Mouse (Mus musculus) liver, postnatal 0 days (tissue): Measurements from ENCODE around the gene Ube2k. TPM values are rescaled to one million over a fixed set of nuclear protein-coding genes. Genes with fewer than 3 reads are reported as not detected.

Experiments used
- ATAC-seq: fragments of 200-750 bp; cut with Nextera tagmentation; 2 replicates; pipeline ENCODE4 v1.8.0; 2017; ENCODE audit warnings: mild to moderate bottlenecking, moderate library complexity
- DNase-seq: peaks from one replicate; pipeline ENCODE4 v3.0.0-alpha.2; 2016
- H3K27ac ChIP-seq: fragments of 300-500 bp; sonication (generic); 2 replicates; pipeline ENCODE4 v1.5.1; 2014; ENCODE audit warnings: antibody characterized with exemption, moderate library complexity, mild to moderate bottlenecking, low read depth
- H3K27me3 ChIP-seq: fragments of 300-500 bp; sonication (generic); 2 replicates; pipeline ENCODE4 v1.6.1; 2014; ENCODE audit warnings: low read length, control low read depth, mixed read lengths; ENCODE audit not compliant: insufficient read depth
- H3K36me3 ChIP-seq: fragments of 300-500 bp; sonication (generic); replicated peaks from 2 replicates; pipeline ENCODE4 v1.6.1; 2014; ENCODE audit warnings: mild to moderate bottlenecking, control low read depth, low read length, moderate library complexity, mixed read lengths; ENCODE audit not compliant: insufficient read depth
- H3K4me1 ChIP-seq: fragments of 300-500 bp; sonication (generic); 2 replicates; pipeline ENCODE4 v1.6.1; 2014; ENCODE audit warnings: antibody characterized with exemption, mild to moderate bottlenecking, control low read depth; ENCODE audit not compliant: insufficient read depth
- H3K4me2 ChIP-seq: fragments of 300-500 bp; sonication (generic); 2 replicates; pipeline ENCODE4 v1.6.1; 2014; ENCODE audit warnings: low read depth, mild to moderate bottlenecking, low read length, moderate library complexity, mixed read lengths
- H3K4me3 ChIP-seq: fragments of 300-500 bp; sonication (generic); 2 replicates; pipeline ENCODE4 v1.5.1; 2014; ENCODE audit warnings: low read depth, low read length
- H3K9ac ChIP-seq: fragments of 300-500 bp; sonication (generic); replicated peaks from 2 replicates; pipeline ENCODE4 v1.6.1; 2014; ENCODE audit warnings: mild to moderate bottlenecking, moderate library complexity
- H3K9me3 ChIP-seq: fragments of 300-500 bp; sonication (generic); 2 replicates; pipeline ENCODE4 v1.6.1; 2016; ENCODE audit warnings: mild to moderate bottlenecking, control low read depth, low read length, mixed read lengths
- CTCF ChIP-seq: sonication (generic); IDR thresholded peaks from 2 replicates; pipeline ENCODE4 v1.5.1; 2016; ENCODE audit warnings: antibody characterized with exemption, low read depth
- EP300 ChIP-seq: IDR thresholded peaks from 2 replicates; pipeline ENCODE4 v1.6.1; 2016; ENCODE audit warnings: antibody characterized with exemption, low read depth, mild to moderate bottlenecking
- WGBS: fragments of 180-500 bp; shearing (Covaris S2); extraction: QIAGEN DNeasy Blood & Tissue Kit; methylation state at CpG from one replicate; pipeline ENCODE4 v1.1.7; 2014; ENCODE audit not compliant: insufficient replicate concordance; 5-methylcytosine and 5-hydroxymethylcytosine counted together
- polyA plus RNA-seq: library from polyadenylated mRNA; unstranded; fragments of >200 nt; fragmentation: Nextera tagmentation; extraction: Ambion mirVana; gene quantifications from 2 replicates; pipeline ENCODE4 v1.2.1, GENCODE M21; 2015

The Ube2k gene
- polyA plus RNA-seq, 1 experiment from 2014 or later = 74.6 TPM

DNA sequence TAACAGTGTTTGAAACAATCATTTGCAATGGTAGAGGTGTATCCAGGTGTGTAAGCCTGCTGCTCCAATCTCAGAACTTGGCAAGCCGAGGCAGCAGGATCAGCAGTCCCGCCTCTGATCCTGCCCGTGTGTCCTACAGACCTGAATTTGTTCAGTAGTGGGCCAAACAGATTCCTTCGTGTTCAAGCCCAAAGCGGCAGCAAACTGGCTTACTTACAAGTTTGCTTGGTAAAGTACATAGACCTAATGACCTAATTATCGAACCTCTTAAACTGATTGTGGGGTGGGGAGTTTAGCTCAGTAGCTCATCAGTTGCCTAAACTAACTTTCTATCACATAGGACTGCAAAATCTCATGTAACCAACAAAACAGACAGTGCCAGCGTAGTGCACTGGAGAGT, 62.6 kb downstream of the Ube2k start:
- H3K4me3 ChIP-seq = no peak overlapping the region
- no peak overlapping the region for H3K9ac ChIP-seq
- no peak for ATAC-seq
- H3K4me2 ChIP-seq = no peak overlapping the region
- no peaks in the 10 kb centered on the region for H3K9me3 ChIP-seq
- no peaks in the 10 kb centered on the region for H3K27me3 ChIP-seq
- no peak for DNase-seq
- peaks cover 39% of the 10 kb centered on the region for H3K36me3 ChIP-seq
- no peak for TF ChIP-seq EP300
- TF ChIP-seq CTCF = no peak
- WGBS = 84% methylated on average over 7 of the region's 7 CpGs
- no peak overlapping the region for H3K27ac ChIP-seq
- H3K4me1 ChIP-seq = no peaks in the 10 kb centered on the region

DNA sequence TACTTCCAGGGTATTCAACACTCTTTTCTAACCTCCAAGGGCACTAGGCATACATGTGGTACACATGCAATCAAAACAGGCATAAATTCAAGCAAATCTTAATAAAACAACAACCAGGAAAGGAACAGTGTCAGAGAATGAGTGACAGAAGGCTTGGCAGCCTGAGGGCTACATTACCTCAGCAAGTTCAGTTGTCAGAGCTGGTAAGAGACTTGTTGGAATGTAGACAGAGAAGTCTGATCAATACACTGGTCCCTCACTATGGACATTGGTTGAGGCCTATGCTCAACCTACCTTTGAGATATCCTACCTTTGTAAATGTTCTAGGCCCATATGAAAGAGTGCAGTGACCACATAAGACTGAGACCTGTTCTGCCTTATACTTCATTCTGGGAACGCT, 69.8 kb downstream of the Ube2k start:
- TF ChIP-seq CTCF (no peak), EP300 (no peak)
- ATAC-seq (peak; percentile 65), DNase-seq (no peak)
- WGBS = 90% methylated on average over 1 of the region's 1 CpGs
- Histone ChIP-seq H3K27me3 (no peaks in the 10 kb centered on the region), H3K9ac (no peak overlapping the region), H3K9me3 (no peaks in the 10 kb centered on the region), H3K27ac (no peak overlapping the region), H3K4me1 (no peaks in the 10 kb centered on the region), H3K36me3 (peaks cover 28% of the 10 kb centered on the region), H3K4me2 (no peak overlapping the region), H3K4me3 (no peak overlapping the region)

DNA sequence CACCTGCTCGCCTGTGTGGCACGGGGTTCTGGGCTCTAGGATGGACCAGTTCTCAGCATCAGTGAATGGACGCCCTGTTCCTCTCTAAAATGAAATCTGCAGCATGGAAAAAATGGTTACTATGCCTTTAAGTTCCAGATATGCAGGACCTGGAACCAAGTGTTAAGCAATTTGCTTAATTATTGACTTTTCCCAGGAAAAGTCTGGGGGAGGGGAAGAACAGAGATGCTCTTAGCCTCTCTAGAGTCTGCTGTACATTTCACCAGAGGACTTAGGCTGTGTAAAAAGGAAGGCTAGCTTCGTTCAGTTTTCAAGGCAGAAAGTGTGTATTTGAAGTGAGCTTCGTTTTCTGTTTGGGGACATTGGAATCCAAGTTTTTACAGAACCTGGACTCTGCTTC, 72.7 kb downstream of the Ube2k start:
- H3K9ac ChIP-seq = no peak overlapping the region
- no peak for TF ChIP-seq CTCF
- no peak for TF ChIP-seq EP300
- no peaks in the 10 kb centered on the region for H3K27me3 ChIP-seq
- no peak for DNase-seq
- no peak overlapping the region for H3K27ac ChIP-seq
- peaks cover 42% of the 10 kb centered on the region for H3K36me3 ChIP-seq
- H3K4me3 ChIP-seq = no peak overlapping the region
- 69% methylated on average over 5 of the region's 5 CpGs for WGBS
- no peaks in the 10 kb centered on the region for H3K4me1 ChIP-seq
- peak; percentile 87 for ATAC-seq
- no peaks in the 10 kb centered on the region for H3K9me3 ChIP-seq
- H3K4me2 ChIP-seq = no peak overlapping the region

DNA sequence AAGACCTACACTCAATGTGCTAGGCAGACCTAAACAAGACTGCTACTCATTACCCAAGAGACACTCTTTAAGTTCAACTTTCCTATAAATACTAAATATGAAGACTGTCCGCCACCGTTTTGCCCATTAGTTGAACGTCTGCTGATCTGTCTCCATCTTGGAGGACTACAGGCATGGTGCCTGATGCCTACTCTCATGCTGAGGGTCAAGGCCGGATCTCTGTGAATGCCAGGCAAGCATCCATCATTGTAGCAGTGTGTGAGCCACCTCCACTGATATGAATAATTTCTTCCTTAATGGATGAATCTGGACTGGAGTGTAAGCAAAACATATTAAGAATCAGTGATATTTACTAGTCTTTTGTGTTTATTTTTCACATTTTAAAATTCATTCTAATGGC, 73.5 kb downstream of the Ube2k start:
- Histone ChIP-seq H3K4me1 (no peaks in the 10 kb centered on the region), H3K27ac (no peak overlapping the region), H3K27me3 (no peaks in the 10 kb centered on the region), H3K4me2 (no peak overlapping the region), H3K36me3 (peaks cover 46% of the 10 kb centered on the region), H3K4me3 (no peak overlapping the region), H3K9me3 (no peaks in the 10 kb centered on the region), H3K9ac (no peak overlapping the region)
- WGBS = 89% methylated on average over 4 of the region's 4 CpGs
- no peak for ATAC-seq
- TF ChIP-seq CTCF (no peak), EP300 (no peak)
- no peak for DNase-seq

DNA sequence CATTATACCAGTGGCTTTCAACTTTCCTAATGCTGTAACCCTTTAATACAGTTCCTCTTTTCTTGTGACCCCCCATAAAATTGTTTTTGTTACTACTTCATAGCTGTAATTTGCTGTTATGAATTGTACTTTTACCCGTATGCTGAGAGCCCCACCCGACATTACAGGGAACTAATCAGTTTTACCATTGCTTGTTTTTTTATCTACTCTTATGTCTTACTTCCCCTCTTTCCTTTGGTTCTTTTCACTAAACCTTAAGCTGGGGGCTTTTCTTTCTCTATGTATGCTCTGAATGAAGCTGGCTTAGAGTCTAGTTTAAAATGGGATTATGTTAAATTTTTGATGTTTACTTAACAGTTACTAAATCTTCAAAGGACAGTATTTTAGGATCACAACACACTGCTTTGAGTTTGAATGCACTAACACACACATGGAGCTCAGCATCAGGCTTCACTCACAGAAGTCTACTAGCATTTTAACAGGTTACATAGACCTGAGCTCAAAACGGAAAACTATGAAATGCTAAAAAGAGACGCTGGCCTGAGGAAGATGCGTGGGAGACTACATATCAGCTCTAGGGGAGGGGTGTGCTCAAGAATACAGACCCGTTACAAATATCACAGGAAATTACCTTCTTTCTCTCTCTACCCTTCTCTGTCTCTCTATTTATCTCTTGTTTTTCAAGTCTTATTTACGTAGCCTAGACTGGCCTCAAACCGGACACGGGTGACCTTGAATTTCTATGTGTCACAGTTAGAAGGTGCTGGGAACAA, 76.3 kb downstream of the Ube2k start:
- no peak overlapping the region for H3K4me2 ChIP-seq
- no peak overlapping the region for H3K4me3 ChIP-seq
- 58% methylated on average over 9 of the region's 9 CpGs for WGBS
- no peaks in the 10 kb centered on the region for H3K27me3 ChIP-seq
- DNase-seq (no peak), ATAC-seq (no peak)
- no peaks in the 10 kb centered on the region for H3K4me1 ChIP-seq
- TF ChIP-seq EP300 (no peak), CTCF (no peak)
- H3K9me3 ChIP-seq = no peaks in the 10 kb centered on the region
- no peak overlapping the region for H3K27ac ChIP-seq
- H3K36me3 ChIP-seq = peaks cover 57% of the 10 kb centered on the region
- H3K9ac ChIP-seq = no peak overlapping the region

- no peak for DNase-seq
- ATAC-seq = peak; percentile 84
- no peak overlapping the region for H3K4me2 ChIP-seq
- H3K36me3 ChIP-seq = peaks cover 65% of the 10 kb centered on the region
- peak overlapping the region; percentile 52; the same call in 1 of the 2 replicates for H3K27ac ChIP-seq
- H3K4me3 ChIP-seq = no peak overlapping the region
- H3K9me3 ChIP-seq = no peaks in the 10 kb centered on the region
- H3K9ac ChIP-seq = no peak overlapping the region
- no peaks in the 10 kb centered on the region for H3K27me3 ChIP-seq
- TF ChIP-seq CTCF (no peak), EP300 (no peak)
- no peaks in the 10 kb centered on the region for H3K4me1 ChIP-seq
Observed at GRCm38 (mm10) chr5:65624340-65624739, 87.3 kb downstream of the Ube2k start.
